Mouse (Mus musculus) ovary, adult 18-20 months (tissue): ENCODE measurements around the gene Pnpla7.
"Not testable (repeated sequence)": the region's sequence is repeated elsewhere in the genome, so short reads cannot be mapped to it uniquely, and the experiment has no call there.

Experiments used
- DNase-seq: peaks from one replicate; pipeline ENCODE4 v3.0.0; 2022; ENCODE audit warnings: low spot score, mixed read lengths

Gene Pnpla7

DNA sequence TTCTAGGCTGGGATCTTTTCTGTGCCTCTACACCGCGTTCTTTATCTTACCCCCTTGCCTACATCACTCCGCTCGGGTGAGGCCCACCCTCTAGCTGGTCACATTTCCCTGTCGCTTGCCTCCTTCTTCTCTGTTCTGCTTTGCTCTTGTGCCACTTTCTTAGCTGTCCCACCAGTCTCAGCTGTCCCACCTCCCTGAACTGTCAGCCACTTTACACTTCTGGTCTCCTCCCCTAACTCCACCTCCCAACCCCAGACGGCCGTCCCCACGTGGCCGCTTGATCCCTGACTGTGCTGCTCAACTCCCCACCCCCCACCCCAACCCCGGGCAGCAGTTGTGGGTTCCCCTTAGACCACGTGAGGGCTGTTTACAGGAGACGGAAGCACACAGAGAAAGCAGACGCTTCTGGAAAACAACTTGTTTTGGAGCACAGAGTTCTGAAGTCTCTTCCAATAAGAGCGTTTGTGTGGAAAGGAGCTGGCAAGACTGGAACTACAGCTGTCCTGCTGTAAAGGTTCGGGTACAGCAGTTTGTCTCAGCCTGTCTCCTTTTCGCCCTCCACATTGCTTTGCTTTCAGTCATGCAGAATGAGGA, at the start of gene Pnpla7:
Gene Pnpla7 (plus strand): TSS at position 330 of the 594 bp plus-strand sequence.
- DNase-seq, result peak; percentile 78

DNA sequence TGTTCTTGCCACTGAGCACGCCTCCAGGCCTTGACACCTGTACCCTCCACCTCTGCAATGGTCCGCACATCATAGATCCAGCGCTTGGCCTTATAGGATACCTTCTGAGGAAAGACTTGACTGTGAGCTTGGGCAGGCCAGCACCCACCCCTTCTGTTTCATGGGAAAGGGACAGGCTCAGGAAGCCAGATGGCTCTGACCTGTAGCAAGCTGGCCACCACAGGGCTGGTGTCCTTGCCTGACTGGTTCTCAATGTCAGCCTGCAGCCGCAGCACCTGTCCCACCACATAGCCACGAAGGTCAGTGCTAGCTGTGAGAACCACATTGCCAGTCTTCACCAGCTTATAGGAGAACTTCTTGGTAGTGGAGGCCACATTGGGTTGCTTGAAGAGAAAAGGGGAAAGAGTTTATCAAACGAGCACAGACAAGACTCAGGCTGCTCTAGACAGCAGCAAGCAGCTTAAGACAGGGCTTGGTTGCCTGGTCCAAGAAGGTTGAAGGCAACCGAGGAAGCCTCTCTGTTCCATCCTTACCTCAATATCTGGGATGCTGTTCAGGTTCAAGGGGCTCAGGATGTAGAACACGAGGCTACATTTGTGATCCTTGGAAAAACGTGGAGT, 49.4 kb upstream of the Pnpla7 start:
- DNase-seq, result no peak

- DNase-seq, result no peak
Observed at GRCm38 (mm10) chr2:24926965-24927358, 48.9 kb upstream of the Pnpla7 start.

GRCm38 (mm10) chr2:24927810-24928479, 47.9 kb upstream of the Pnpla7 start:
- DNase-seq, result peak; percentile 43

GRCm38 (mm10) chr2:24929119-24929518, 46.7 kb upstream of the Pnpla7 start:
- no peak for DNase-seq

GRCm38 (mm10) chr2:24929593-24929992, 46.2 kb upstream of the Pnpla7 start:
- no peak for DNase-seq

GRCm38 (mm10) chr2:24934441-24934963, 41.3 kb upstream of the Pnpla7 start:
- no peak for DNase-seq

GRCm38 (mm10) chr2:24935057-24935796, 40.6 kb upstream of the Pnpla7 start, which contains the start of gene Arrdc1:
Arrdc1 (minus strand) TSS chr2:24935252.
- peak; percentile 94 for DNase-seq

DNA sequence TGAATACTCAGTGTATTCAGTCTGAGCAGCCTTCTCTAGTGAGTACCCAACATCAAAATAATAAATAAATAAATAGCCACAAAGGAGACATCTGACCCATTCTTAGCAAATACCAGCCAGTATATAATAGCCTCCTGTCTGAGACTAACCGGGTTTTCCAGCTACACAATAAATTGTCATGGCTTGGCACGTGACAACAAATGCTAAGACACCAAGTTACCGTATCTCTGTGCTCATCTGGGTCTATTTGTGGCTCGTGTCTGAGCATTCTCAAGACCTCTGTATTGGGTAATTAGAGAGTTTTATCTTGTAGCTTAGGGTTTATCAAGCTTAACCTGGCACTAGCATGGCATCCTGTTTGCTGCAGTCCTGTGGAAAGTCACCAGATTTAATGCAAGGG, 33.7 kb upstream of the Pnpla7 start:
- DNase-seq, result no peak

GRCm38 (mm10) chr2:24944304-24944703, 31.5 kb upstream of the Pnpla7 start:
- not testable (repeated sequence) for DNase-seq

DNA sequence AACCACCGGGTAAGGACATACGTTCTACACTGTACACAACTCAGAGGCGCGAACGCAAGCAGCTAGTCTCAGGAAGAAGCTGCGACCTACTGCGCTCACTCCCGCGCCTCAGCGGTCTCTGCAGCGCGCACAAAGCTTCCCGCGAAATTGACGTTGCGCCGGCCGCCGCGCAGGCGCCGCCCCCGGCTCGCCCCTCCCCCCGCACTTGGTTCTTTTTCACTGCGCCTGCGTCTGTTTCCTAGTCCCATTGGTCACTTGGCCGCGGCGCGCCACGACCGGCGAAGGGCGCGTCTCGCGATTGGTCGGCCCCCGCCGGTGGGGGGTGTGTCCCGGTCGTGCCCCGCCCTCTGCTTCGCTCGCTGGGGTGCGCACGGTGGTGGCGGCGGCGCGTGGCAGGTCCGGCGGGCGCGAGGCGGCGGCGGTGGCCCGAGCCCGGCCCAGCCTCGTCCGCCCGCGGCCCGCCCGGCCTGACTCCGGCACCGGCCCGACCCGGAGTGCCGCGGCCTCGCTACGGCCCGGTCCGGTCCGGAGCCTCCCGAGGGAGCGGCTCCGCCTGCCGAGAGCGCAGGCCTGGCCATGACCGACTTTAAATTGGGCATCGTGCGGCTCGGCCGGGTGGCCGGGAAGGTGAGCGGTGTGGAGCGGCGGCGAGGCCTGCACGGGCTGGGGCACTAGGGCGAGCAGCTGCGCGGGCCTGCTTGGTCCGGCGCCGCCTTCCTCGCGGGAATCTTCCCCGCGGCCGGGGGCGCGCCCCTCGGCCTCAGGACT, 26.2 kb upstream of the Pnpla7 start, which contains the start of gene Zmynd19:
Gene Zmynd19 (plus strand): TSS at position 372 of the 768 bp plus-strand sequence.
- peak; percentile 95 for DNase-seq

DNA sequence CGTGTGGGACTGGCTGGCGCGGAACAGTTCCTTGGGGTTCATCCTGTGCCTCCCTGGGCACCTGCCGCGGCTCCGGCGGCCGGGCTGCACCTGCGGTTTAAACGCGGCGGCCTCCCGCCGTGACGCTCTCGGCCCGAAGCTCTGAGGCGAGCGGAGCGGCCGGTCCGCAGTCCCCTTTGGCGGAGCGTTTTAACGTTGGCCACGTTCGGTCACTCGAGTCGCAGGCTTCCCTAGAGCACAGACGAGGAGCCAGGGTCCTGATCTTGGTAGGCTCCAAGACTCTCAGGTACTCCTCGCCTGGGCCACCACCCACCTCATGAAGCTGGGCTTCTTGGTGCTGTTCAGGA, 25.7 kb upstream of the Pnpla7 start:
- DNase-seq, result no peak

DNA sequence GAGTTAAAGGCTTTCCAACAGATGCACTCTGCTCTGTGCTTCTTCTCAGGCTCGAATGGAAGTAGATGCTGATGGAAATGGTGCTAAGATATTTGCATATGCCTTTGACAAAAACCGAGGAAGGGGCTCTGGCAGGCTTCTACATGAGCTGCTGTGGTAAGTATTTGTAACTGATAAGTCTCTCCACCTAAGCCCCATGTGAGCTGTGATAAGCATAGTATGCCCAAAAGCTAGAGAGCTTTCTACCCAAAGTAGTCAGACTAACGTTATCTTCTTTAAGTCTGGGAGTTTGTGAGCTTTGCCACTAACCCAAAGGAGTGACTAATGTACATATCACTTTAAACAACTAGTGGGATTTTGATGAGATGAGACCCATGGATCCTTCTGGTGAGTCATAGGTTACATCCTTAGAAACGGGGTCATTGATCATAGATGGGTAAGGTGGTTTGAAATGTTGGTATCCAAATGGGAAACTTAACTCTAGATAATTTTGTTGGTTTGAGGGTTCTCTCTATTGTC, 23.2 kb upstream of the Pnpla7 start:
- DNase-seq, result no peak

DNA sequence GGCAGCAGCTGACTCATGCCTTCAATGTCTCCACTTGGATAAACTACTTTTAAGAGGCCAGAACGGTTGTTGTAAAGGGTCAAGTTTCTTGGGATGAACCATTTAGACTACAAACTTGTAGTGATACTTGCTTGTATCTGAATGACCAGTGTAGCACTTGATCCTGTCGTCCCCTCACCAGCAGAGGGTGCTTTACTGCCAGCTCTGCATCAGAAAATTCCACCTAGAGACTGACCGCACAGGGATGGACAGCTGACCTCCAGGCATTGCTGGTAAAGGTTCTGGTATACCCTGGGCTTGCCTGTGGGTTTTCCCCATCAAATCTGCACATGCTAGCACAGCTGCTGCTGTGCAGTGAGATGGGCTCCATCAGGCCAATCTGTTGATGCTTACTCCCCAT, 14.9 kb upstream of the Pnpla7 start:
- no peak for DNase-seq

- peak; percentile 62 for DNase-seq
Observed at GRCm38 (mm10) chr2:24962304-24963000, 13.4 kb upstream of the Pnpla7 start, which contains the start of gene Dph7. Dph7 (plus strand) TSS chr2:24962400.

GRCm38 (mm10) chr2:24970386-24970785, 5.4 kb upstream of the Pnpla7 start:
- no peak for DNase-seq

- DNase-seq, result not testable (repeated sequence)
Observed at GRCm38 (mm10) chr2:24974452-24974851, 1.4 kb upstream of the Pnpla7 start.

DNA sequence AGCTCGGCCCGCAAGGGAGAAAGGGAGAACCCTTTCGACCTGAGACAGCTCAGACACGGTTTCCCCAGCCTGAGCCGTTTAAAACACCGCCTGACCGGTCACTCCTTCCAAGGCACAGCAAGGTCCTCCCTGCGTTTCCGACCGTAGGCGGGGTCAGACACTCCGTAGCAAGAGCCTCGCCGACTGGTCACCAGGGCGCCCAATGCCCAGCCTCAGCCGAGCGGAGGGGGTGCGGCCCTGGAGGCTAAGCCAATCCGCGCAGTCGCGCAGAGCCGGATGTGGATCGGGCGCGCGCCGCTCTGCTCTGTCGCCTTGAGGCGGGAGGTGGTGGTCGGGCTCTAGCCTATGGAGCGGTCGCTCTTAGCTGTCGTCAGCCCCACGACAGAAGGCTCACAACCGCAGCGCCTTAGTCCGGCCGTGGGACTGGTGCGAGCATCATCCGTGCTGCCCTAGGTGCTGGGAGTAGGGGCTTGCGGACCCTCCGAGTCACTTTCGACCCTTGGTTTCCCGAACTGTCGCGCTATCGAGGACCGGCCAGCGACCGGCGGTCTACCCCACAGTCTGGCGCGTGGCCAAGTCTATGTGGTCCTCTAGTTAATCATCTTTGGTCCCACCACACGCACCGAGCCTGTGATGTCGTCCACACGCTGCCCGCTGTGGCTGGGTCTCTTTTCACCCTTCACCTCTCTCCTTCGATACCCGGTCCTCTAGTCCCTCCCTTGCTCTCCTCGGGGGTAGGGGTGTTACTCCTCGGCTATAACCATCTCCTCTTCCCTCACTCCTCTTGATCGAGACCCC, 728 bp upstream of the Pnpla7 start, which contains the start of gene Mrpl41:
Gene Mrpl41 (minus strand): TSS at position 193 of the 798 bp plus-strand sequence.
- peak; percentile 96 for DNase-seq

GRCm38 (mm10) chr2:24976960-24977359, 1.1 kb downstream of the Pnpla7 start:
- DNase-seq, result no peak

DNA sequence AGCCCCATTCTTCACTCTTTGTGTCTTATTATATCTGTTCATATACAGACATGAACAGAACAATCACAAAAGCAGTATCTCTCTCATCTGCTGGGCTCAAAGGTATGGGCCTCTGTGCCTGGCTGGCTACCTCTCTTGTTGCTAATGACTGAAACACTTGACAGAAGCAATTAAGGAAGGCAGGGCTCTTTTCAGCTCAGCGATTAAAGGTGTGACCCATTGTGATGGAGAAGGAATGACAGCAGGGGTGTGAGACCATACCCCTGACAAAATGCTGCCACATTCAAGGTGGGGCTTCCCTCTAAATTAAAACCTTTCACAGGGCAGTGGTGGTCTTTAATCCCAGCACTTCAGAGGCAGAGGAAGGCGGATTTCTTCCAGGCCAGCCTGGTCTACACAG, 11.9 kb downstream of the Pnpla7 start:
- no peak for DNase-seq
